Mouse (Mus musculus): ENCODE measurements around the gene Arhgap10. TPM values are rescaled to one million over a fixed set of nuclear protein-coding genes. Genes with fewer than 3 reads are reported as not detected.

Arhgap10 gene
- polyA plus RNA-seq, 1 experiment, result 22.4 TPM

- TF ChIP-seq POLR2A (IDR thresholded peaks at IDR 0.05; ENCODE audit: extremely low read depth, insufficient read depth, low read length) (no peak), CTCF (IDR thresholded peaks at IDR 0.05; ENCODE audit: extremely low read depth, insufficient read depth, low read length) (no peak)
- no peak overlapping the region for H3K27ac ChIP-seq (ENCODE audit: insufficient read depth, low read length)
- H3K4me3 ChIP-seq (ENCODE audit: insufficient read depth, low read length), result no peak overlapping the region
Observed at GRCm38 (mm10) chr8:77310541-77310940, 207.2 kb downstream of the Arhgap10 start.

GRCm38 (mm10) chr8:77310026-77310425 is 207.7 kb downstream of the Arhgap10 start:
- H3K4me1 ChIP-seq (ENCODE audit: control insufficient read depth, insufficient read depth, low read length), result no peaks in the 10 kb centered on the region
- no peak overlapping the region for H3K4me3 ChIP-seq (ENCODE audit: insufficient read depth, low read length)
- TF ChIP-seq POLR2A (IDR thresholded peaks at IDR 0.05; ENCODE audit: extremely low read depth, insufficient read depth, low read length), result no peak
- no peak for TF ChIP-seq CTCF (IDR thresholded peaks at IDR 0.05; ENCODE audit: extremely low read depth, insufficient read depth, low read length)
- 0 out of 2 replicates have a peak overlapping the region, but pooled peaks have one; percentile 1 for H3K27ac ChIP-seq (ENCODE audit: insufficient read depth, low read length)

More at GRCm38 (mm10) chr8:77310541-77310940, 207.2 kb downstream of the Arhgap10 start:
- no peaks in the 10 kb centered on the region for H3K4me1 ChIP-seq (ENCODE audit: control insufficient read depth, insufficient read depth, low read length)

DNA sequence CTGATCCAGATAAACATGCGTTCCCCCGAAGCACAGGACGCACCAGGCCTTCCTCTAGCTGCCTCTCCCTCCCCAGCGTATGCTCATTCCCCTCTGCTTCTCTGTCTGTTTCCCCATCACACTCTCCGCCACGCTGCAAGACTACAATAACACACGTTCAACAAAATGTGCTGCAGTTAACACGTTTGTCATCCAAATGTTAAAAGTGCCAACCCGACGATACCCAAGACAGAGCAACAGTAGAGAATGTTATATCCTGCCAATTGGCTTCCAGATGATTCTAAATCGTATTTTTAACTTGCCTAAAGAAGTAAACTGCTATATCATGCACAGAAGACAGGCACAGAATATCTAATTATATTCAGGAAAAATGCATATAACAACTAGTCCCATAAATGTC is 223.2 kb downstream of the Arhgap10 start:
- Histone ChIP-seq H3K27ac (ENCODE audit: insufficient read depth, low read length) (no peak overlapping the region), H3K4me1 (ENCODE audit: control insufficient read depth, insufficient read depth, low read length) (peaks cover 7% of the 10 kb centered on the region; the same call in 1 of the 2 replicates), H3K4me3 (ENCODE audit: insufficient read depth, low read length) (no peak overlapping the region)
- TF ChIP-seq POLR2A (IDR thresholded peaks at IDR 0.05; ENCODE audit: extremely low read depth, insufficient read depth, low read length) (no peak), CTCF (IDR thresholded peaks at IDR 0.05; ENCODE audit: extremely low read depth, insufficient read depth, low read length) (no peak)

DNA sequence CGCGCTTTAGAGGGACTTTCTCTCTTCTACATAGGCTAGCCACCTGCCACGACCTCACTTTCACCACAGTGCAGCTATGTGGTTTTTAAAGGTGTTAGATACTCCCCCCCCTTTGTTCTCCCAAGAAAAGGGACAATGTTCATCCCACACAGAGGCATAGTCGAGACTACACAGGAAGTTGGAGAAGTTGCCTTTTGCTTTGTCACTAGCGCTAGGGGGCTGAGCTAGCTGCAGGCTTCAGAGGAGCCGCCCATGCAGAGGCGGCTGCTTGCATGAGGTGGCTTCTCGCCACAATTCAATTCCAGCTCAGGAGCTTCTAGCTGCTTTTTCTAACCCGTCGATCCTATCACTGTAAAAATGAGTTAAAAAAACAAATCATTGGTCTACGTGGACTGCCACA is 225.1 kb downstream of the Arhgap10 start:
- Histone ChIP-seq H3K4me3 (ENCODE audit: insufficient read depth, low read length) (no peak overlapping the region), H3K27ac (ENCODE audit: insufficient read depth, low read length) (0 out of 2 replicates have a peak overlapping the region, but pooled peaks have one; percentile 42), H3K4me1 (ENCODE audit: control insufficient read depth, insufficient read depth, low read length) (peaks cover 7% of the 10 kb centered on the region; the same call in 1 of the 2 replicates)
- TF ChIP-seq CTCF (IDR thresholded peaks at IDR 0.05; ENCODE audit: extremely low read depth, insufficient read depth, low read length), result no peak
- no peak for TF ChIP-seq POLR2A (IDR thresholded peaks at IDR 0.05; ENCODE audit: extremely low read depth, insufficient read depth, low read length)

- H3K4me1 ChIP-seq (ENCODE audit: control insufficient read depth, insufficient read depth, low read length), result peaks cover 7% of the 10 kb centered on the region; the same call in 1 of the 2 replicates
- H3K27ac ChIP-seq (ENCODE audit: insufficient read depth, low read length), result no peak overlapping the region
- TF ChIP-seq POLR2A (IDR thresholded peaks at IDR 0.05; ENCODE audit: extremely low read depth, insufficient read depth, low read length) (no peak), CTCF (IDR thresholded peaks at IDR 0.05; ENCODE audit: extremely low read depth, insufficient read depth, low read length) (no peak)
- no peak overlapping the region for H3K4me3 ChIP-seq (ENCODE audit: insufficient read depth, low read length)
Observed at GRCm38 (mm10) chr8:77292120-77292519, 225.6 kb downstream of the Arhgap10 start.

- TF ChIP-seq CTCF (IDR thresholded peaks at IDR 0.05; ENCODE audit: extremely low read depth, insufficient read depth, low read length) (no peak), POLR2A (IDR thresholded peaks at IDR 0.05; ENCODE audit: extremely low read depth, insufficient read depth, low read length) (no peak)
- Histone ChIP-seq H3K4me1 (ENCODE audit: control insufficient read depth, insufficient read depth, low read length) (peaks cover 5% of the 10 kb centered on the region; the same call in 1 of the 2 replicates), H3K27ac (ENCODE audit: insufficient read depth, low read length) (no peak overlapping the region), H3K4me3 (ENCODE audit: insufficient read depth, low read length) (no peak overlapping the region)
Observed at GRCm38 (mm10) chr8:77288492-77288891, 229.3 kb downstream of the Arhgap10 start.

GRCm38 (mm10) chr8:77288065-77288464 is 229.7 kb downstream of the Arhgap10 start:
- Histone ChIP-seq H3K27ac (ENCODE audit: insufficient read depth, low read length) (no peak overlapping the region), H3K4me3 (ENCODE audit: insufficient read depth, low read length) (no peak overlapping the region), H3K4me1 (ENCODE audit: control insufficient read depth, insufficient read depth, low read length) (peaks cover 4% of the 10 kb centered on the region; the same call in 1 of the 2 replicates)
- no peak for TF ChIP-seq POLR2A (IDR thresholded peaks at IDR 0.05; ENCODE audit: extremely low read depth, insufficient read depth, low read length)

GRCm38 (mm10) chr8:77284473-77284872 is 233.3 kb downstream of the Arhgap10 start:
- TF ChIP-seq CTCF (IDR thresholded peaks at IDR 0.05; ENCODE audit: extremely low read depth, insufficient read depth, low read length) (no peak), POLR2A (IDR thresholded peaks at IDR 0.05; ENCODE audit: extremely low read depth, insufficient read depth, low read length) (no peak)
- no peak overlapping the region for H3K27ac ChIP-seq (ENCODE audit: insufficient read depth, low read length)
- peaks cover 3% of the 10 kb centered on the region; the same call in 1 of the 2 replicates for H3K4me1 ChIP-seq (ENCODE audit: control insufficient read depth, insufficient read depth, low read length)
- H3K4me3 ChIP-seq (ENCODE audit: insufficient read depth, low read length), result no peak overlapping the region

- Histone ChIP-seq H3K4me3 (ENCODE audit: insufficient read depth, low read length) (no peak overlapping the region), H3K4me1 (ENCODE audit: control insufficient read depth, insufficient read depth, low read length) (peaks cover 3% of the 10 kb centered on the region; the same call in 1 of the 2 replicates), H3K27ac (ENCODE audit: insufficient read depth, low read length) (no peak overlapping the region)
- TF ChIP-seq POLR2A (IDR thresholded peaks at IDR 0.05; ENCODE audit: extremely low read depth, insufficient read depth, low read length), result no peak
Observed at GRCm38 (mm10) chr8:77282605-77283236, 235.0 kb downstream of the Arhgap10 start.

- H3K27ac ChIP-seq (ENCODE audit: insufficient read depth, low read length), result no peak overlapping the region
Observed at GRCm38 (mm10) chr8:77279977-77280376, 237.8 kb downstream of the Arhgap10 start.

More at GRCm38 (mm10) chr8:77279977-77280376, 237.8 kb downstream of the Arhgap10 start:
- Histone ChIP-seq H3K4me1 (ENCODE audit: control insufficient read depth, insufficient read depth, low read length) (peaks cover 3% of the 10 kb centered on the region; the same call in 1 of the 2 replicates), H3K4me3 (ENCODE audit: insufficient read depth, low read length) (no peak overlapping the region)
- no peak for TF ChIP-seq POLR2A (IDR thresholded peaks at IDR 0.05; ENCODE audit: extremely low read depth, insufficient read depth, low read length)
- TF ChIP-seq CTCF (IDR thresholded peaks at IDR 0.05; ENCODE audit: extremely low read depth, insufficient read depth, low read length), result no peak
